Mouse (Mus musculus) thymus, adult 2 months (tissue): ENCODE measurements around the gene Eif5b.

Source experiments
- CTCF ChIP-seq: fragments of 200-500 bp; IDR thresholded peaks from 2 replicates; pipeline ENCODE4 v1.5.1; 2012; ENCODE audit warnings: mild to moderate bottlenecking, control low read depth, low read length, moderate library complexity, borderline replicate concordance; ENCODE audit not compliant: control insufficient read depth, poor library complexity, insufficient read depth; ENCODE audit errors: extremely low read depth
- POLR2A ChIP-seq: fragments of 200-500 bp; IDR thresholded peaks from 2 replicates; pipeline ENCODE4 v1.6.1; 2012; ENCODE audit warnings: mild to moderate bottlenecking, low read length, control low read depth, moderate library complexity; ENCODE audit not compliant: control insufficient read depth, poor library complexity, insufficient read depth; ENCODE audit errors: extremely low read depth

DNA sequence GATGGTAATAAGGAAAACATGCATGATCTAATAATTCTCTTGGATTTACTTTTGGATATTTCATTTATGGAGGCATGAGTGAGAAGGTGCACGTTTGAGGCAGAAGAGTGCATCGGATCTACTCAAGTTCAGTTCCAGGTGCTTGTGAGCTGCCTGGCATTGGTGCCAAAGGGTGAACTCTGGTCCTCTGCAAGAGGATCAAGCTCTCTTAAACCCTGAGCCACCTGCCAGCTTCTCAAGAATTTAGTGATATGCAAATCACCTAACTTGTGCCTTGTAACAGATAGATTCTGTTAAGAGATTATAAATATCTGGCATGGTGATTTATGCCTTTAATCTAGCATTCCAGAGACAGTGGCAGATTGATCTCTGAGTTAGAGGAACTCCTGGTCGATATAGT, 5.2 kb downstream of the Eif5b start:
- TF ChIP-seq CTCF (no peak), POLR2A (no peak)
